Mouse (Mus musculus) MEL (cell line): ENCODE data around the gene C3ar1. TPM values are rescaled to one million over a fixed set of nuclear protein-coding genes. Genes with fewer than 3 reads are reported as not detected.

ENCODE experiments used
- DNase-seq: peaks from one replicate; pipeline ENCODE4 v3.0.0; 2011; ENCODE audit warnings: low read depth, low spot score
- H3K27ac ChIP-seq: 2 replicates; pipeline ENCODE4 v1.5.1; 2012; ENCODE audit warnings: low read depth, mild to moderate bottlenecking, control low read depth, low read length, moderate library complexity; ENCODE audit not compliant: control insufficient read depth
- H3K27me3 ChIP-seq, 2 experiments: fragments of 150-350 bp in 1 of 2; sonication (generic) in 1 of 2; 2 replicates each; pipeline ENCODE4 v1.6.1; 2012; ENCODE audit warnings: low read length in 2 of 2, mild to moderate bottlenecking in 2 of 2, improper control_type of control experiment in 1 of 2, moderate library complexity in 1 of 2; ENCODE audit not compliant: insufficient read depth in 2 of 2, control insufficient read depth in 1 of 2
- H3K36me3 ChIP-seq, 2 experiments: 2 replicates each; pipeline ENCODE4 v1.6.1; 2012 to 2014; ENCODE audit warnings: low read length in 2 of 2, improper control_type of control experiment in 1 of 2, inconsistent platforms in 1 of 2, mild to moderate bottlenecking in 1 of 2; ENCODE audit not compliant: insufficient read depth in 2 of 2, control insufficient read depth in 1 of 2
- H3K4me1 ChIP-seq, 2 experiments: fragments of 150-350 bp in 1 of 2; sonication (generic) in 1 of 2; 2 replicates each; pipeline ENCODE4 v1.6.1; 2012; ENCODE audit warnings: low read length in 2 of 2, improper control_type of control experiment in 1 of 2, mild to moderate bottlenecking in 1 of 2; ENCODE audit not compliant: insufficient read depth in 2 of 2, control insufficient read depth in 1 of 2
- H3K4me3 ChIP-seq, 2 experiments: fragments of 150-350 bp in 1 of 2; sonication (generic) in 1 of 2; 2 replicates each; pipeline ENCODE4 v1.5.1; 2012; ENCODE audit warnings: low read depth in 2 of 2, low read length in 2 of 2, mild to moderate bottlenecking in 2 of 2, moderate library complexity in 2 of 2, control low read depth in 1 of 2, improper control_type of control experiment in 1 of 2; ENCODE audit not compliant: control insufficient read depth in 1 of 2, insufficient read depth in 1 of 2
- H3K79me2 ChIP-seq: 2 replicates; pipeline ENCODE4 v1.6.1; 2012; ENCODE audit warnings: mild to moderate bottlenecking, low read length, moderate library complexity; ENCODE audit not compliant: control insufficient read depth, poor library complexity, insufficient read depth
- H3K9ac ChIP-seq: 2 replicates; pipeline ENCODE4 v1.6.1; 2012; ENCODE audit warnings: low read depth, mild to moderate bottlenecking, control low read depth, low read length, moderate library complexity; ENCODE audit not compliant: control insufficient read depth, poor library complexity, severe bottlenecking
- H3K9me3 ChIP-seq: fragments of 150-350 bp; sonication (generic); replicated peaks from 2 replicates; pipeline ENCODE4 v1.6.1; 2012; ENCODE audit warnings: mild to moderate bottlenecking, low read length, improper control_type of control experiment, moderate library complexity; ENCODE audit not compliant: insufficient read depth
- CHD2 ChIP-seq: IDR thresholded peaks from 2 replicates; pipeline ENCODE4 v1.6.1; 2011; ENCODE audit warnings: low read length, improper control_type of control experiment
- E2F4 ChIP-seq: IDR thresholded peaks from 2 replicates; pipeline ENCODE4 v1.6.1; 2011; ENCODE audit warnings: low read depth, low read length, improper control_type of control experiment, borderline replicate concordance
- ELF1 ChIP-seq: IDR thresholded peaks from 2 replicates; pipeline ENCODE4 v1.6.1; 2014; ENCODE audit warnings: low read depth, mild to moderate bottlenecking, inconsistent platforms, low read length, improper control_type of control experiment, moderate library complexity
- EP300 ChIP-seq, 2 experiments: IDR thresholded peaks; 2 replicates each; pipeline ENCODE4 v1.6.1; 2011; ENCODE audit warnings: improper control_type of control experiment in 2 of 2, low read length in 2 of 2, low read depth in 1 of 2, mild to moderate bottlenecking in 1 of 2
- ETS1 ChIP-seq: IDR thresholded peaks from 2 replicates; pipeline ENCODE4 v1.6.1; 2012; ENCODE audit warnings: low read depth, mild to moderate bottlenecking, inconsistent platforms, low read length, improper control_type of control experiment, moderate library complexity
- GABPA ChIP-seq: IDR thresholded peaks from 2 replicates; pipeline ENCODE4 v1.6.1; 2012; ENCODE audit warnings: low read depth, mild to moderate bottlenecking, inconsistent platforms, low read length, improper control_type of control experiment, moderate library complexity
- HCFC1 ChIP-seq: IDR thresholded peaks from 2 replicates; pipeline ENCODE4 v1.6.1; 2012; ENCODE audit warnings: low read depth, mild to moderate bottlenecking, inconsistent platforms, low read length, improper control_type of control experiment, moderate library complexity
- KAT2A ChIP-seq: conservative IDR thresholded peaks from 2 replicates; pipeline ENCODE4 v1.6.1; 2012; ENCODE audit warnings: low read depth, low read length, improper control_type of control experiment, inconsistent platforms
- MAX ChIP-seq: IDR thresholded peaks from 2 replicates; pipeline ENCODE4 v1.6.1; 2011; ENCODE audit warnings: low read length, improper control_type of control experiment
- MXI1 ChIP-seq: IDR thresholded peaks from 2 replicates; pipeline ENCODE4 v1.6.1; 2011; ENCODE audit warnings: mild to moderate bottlenecking, low read depth, low read length, improper control_type of control experiment
- MYB ChIP-seq: IDR thresholded peaks from 2 replicates; pipeline ENCODE4 v1.6.1; 2011; ENCODE audit warnings: mild to moderate bottlenecking, low read depth, low read length, improper control_type of control experiment
- NRF1 ChIP-seq: IDR thresholded peaks from 2 replicates; pipeline ENCODE4 v1.6.1; 2014; ENCODE audit warnings: low read depth, mild to moderate bottlenecking, inconsistent platforms, low read length, improper control_type of control experiment, moderate library complexity; ENCODE audit not compliant: poor library complexity, insufficient read depth, severe bottlenecking
- POLR2A ChIP-seq, 2 experiments: IDR thresholded peaks; 2 replicates each; pipeline ENCODE4 v1.6.1; 2011 to 2012; ENCODE audit warnings: low read length in 2 of 2, mild to moderate bottlenecking in 2 of 2, control low read depth in 1 of 2, improper control_type of control experiment in 1 of 2, low read depth in 1 of 2, moderate library complexity in 1 of 2; ENCODE audit not compliant: control insufficient read depth in 1 of 2, insufficient read depth in 1 of 2, poor library complexity in 1 of 2
- POLR2AphosphoS2 ChIP-seq: IDR thresholded peaks from 2 replicates; pipeline ENCODE4 v1.6.1; 2011; ENCODE audit warnings: low read length, improper control_type of control experiment
- POLR2AphosphoS5 ChIP-seq: IDR thresholded peaks from 2 replicates; pipeline ENCODE4 v1.6.1; 2012; ENCODE audit warnings: low read depth, borderline replicate concordance, mild to moderate bottlenecking, inconsistent platforms, low read length, moderate library complexity, mixed read lengths
- RAD21 ChIP-seq: IDR thresholded peaks from 2 replicates; pipeline ENCODE4 v1.6.1; 2011; ENCODE audit warnings: mild to moderate bottlenecking, low read depth, low read length, improper control_type of control experiment
- SIN3A ChIP-seq: IDR thresholded peaks from 2 replicates; pipeline ENCODE4 v1.6.1; 2012; ENCODE audit warnings: low read length, improper control_type of control experiment, inconsistent platforms
- SMC3 ChIP-seq: IDR thresholded peaks from 2 replicates; pipeline ENCODE4 v1.6.1; 2011; ENCODE audit warnings: low read depth, low read length, improper control_type of control experiment
- USF2 ChIP-seq, 2 experiments: IDR thresholded peaks; 2 replicates each; pipeline ENCODE4 v1.6.1; 2011 to 2012; ENCODE audit warnings: improper control_type of control experiment in 2 of 2, low read length in 2 of 2, borderline replicate concordance in 1 of 2, inconsistent platforms in 1 of 2, low read depth in 1 of 2, mild to moderate bottlenecking in 1 of 2; ENCODE audit not compliant: insufficient read depth in 1 of 2
- ZNF384 ChIP-seq: IDR thresholded peaks from 2 replicates; pipeline ENCODE4 v1.6.1; 2012; ENCODE audit warnings: low read depth, mild to moderate bottlenecking, inconsistent platforms, low read length, improper control_type of control experiment
- polyA plus RNA-seq, 2 experiments: library from polyadenylated mRNA; stranded (reverse) in 1 of 2; unstranded in 1 of 2; fragments of >175 nt in 1 of 2; fragments of >200 nt in 1 of 2; gene quantifications; 2 replicates each; pipeline versions ENCODE4 v1.2.1 to v1.2.4; 2012; ENCODE audit warnings: low replicate concordance in 2 of 2, low read depth in 1 of 2; ENCODE audit not compliant: insufficient read length in 2 of 2, insufficient read depth in 1 of 2, missing spikeins in 1 of 2
- total RNA-seq: library from RNA; depleted of rRNA; stranded (reverse); fragments of 300-350 nt; gene quantifications from 2 replicates; pipeline ENCODE4 v1.2.3, GENCODE M21; 2012

The C3ar1 gene
- total and polyA plus RNA-seq, 3 experiments: 0.33 to 0.69 TPM; not detected in 1

- TF ChIP-seq RAD21: peak; percentile 98
These were observed 36.6 kb upstream of the C3ar1 start (continued) for GRCm38 (mm10) chr6:122892442-122893049.

GRCm38 (mm10) chr6:122889599-122889998 lies 33.6 kb upstream of the C3ar1 start:
- DNase-seq: no peak
- Histone ChIP-seq H3K9ac (no peak overlapping the region), H3K27ac (no peak overlapping the region), H3K4me3 (no peak overlapping the region), H3K36me3 (peaks cover 0 to 12% of the 10 kb centered on the region in 2 experiments; a peak in 2 of 4 replicates), H3K9me3 (no peaks in the 10 kb centered on the region), H3K4me1 (no peaks in the 10 kb centered on the region), H3K27me3 (no peaks in the 10 kb centered on the region), H3K79me2 (no peaks in the 10 kb centered on the region)
- TF ChIP-seq GABPA: no peak
- no peak for TF ChIP-seq MYB
- no peak for TF ChIP-seq EP300 (IDR thresholded peaks at IDR 0.05; ENCODE audit: low read depth in 1 of 2, low read length in 2 of 2)
- no peak for TF ChIP-seq POLR2AphosphoS5
- no peak for TF ChIP-seq CHD2
- TF ChIP-seq USF2 (IDR thresholded peaks at IDR 0.05; ENCODE audit: borderline replicate concordance in 1 of 2, insufficient read depth in 1 of 2, low read depth in 1 of 2, low read length in 2 of 2): no peak
- no peak for TF ChIP-seq MXI1
- no peak for TF ChIP-seq E2F4
- no peak for TF ChIP-seq KAT2A

DNA sequence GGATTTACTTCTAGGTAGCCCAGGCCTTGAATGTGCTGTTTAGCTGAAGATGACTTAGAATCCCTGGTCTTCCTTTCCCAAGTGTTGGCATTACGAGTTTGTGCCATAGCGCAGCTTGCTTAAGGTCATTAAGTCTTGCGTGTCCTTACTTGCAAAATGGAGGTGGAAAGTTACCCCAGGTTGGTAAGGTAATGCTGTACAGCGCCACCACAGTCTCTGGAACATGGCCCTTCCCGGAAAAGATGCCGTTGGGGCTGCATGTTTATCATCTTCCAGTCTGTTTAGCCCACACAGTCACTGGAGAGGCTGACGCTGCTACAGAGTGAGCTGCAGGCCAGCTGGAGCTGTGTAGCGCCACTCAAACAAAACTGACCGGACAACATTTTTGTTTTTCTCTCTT lies 27.6 kb upstream of the C3ar1 start:
- H3K36me3 ChIP-seq: peaks cover 0 to 26% of the 10 kb centered on the region in 2 experiments; a peak in 2 of 4 replicates
- no peak overlapping the region for H3K9ac ChIP-seq
- H3K4me3 ChIP-seq: no peak overlapping the region
- no peaks in the 10 kb centered on the region for H3K79me2 ChIP-seq
- H3K27ac ChIP-seq: no peak overlapping the region
- no peaks in the 10 kb centered on the region for H3K9me3 ChIP-seq
- no peak for TF ChIP-seq SMC3
- TF ChIP-seq ZNF384: no peak
- no peak for TF ChIP-seq HCFC1
- no peak for TF ChIP-seq POLR2AphosphoS2
- TF ChIP-seq ELF1: no peak
- no peak for TF ChIP-seq EP300 (IDR thresholded peaks at IDR 0.05; ENCODE audit: low read depth in 1 of 2, low read length in 2 of 2)
- TF ChIP-seq SIN3A: no peak
- no peak for TF ChIP-seq NRF1
- no peak for TF ChIP-seq MAX
- no peak for TF ChIP-seq ETS1
- TF ChIP-seq KAT2A: no peak
- no peak for TF ChIP-seq POLR2A (IDR thresholded peaks at IDR 0.05; ENCODE audit: control insufficient read depth in 1 of 2, insufficient read depth in 1 of 2, low read depth in 1 of 2, low read length in 2 of 2, poor library complexity in 1 of 2)
- H3K4me1 ChIP-seq: no peaks in the 10 kb centered on the region
- no peak for DNase-seq
- H3K27me3 ChIP-seq: no peaks in the 10 kb centered on the region
